Mouse (Mus musculus) neural tube, embryonic 12.5 days (tissue): ENCODE measurements around the gene Tmem131l. TPM values are rescaled to one million over a fixed set of nuclear protein-coding genes. Genes with fewer than 3 reads are reported as not detected.

Source experiments
- ATAC-seq: fragments of 200-750 bp; cut with Nextera tagmentation; 2 replicates; pipeline ENCODE4 v1.8.0; 2017; ENCODE audit warnings: low read depth, mild to moderate bottlenecking, moderate TSS enrichment, moderate library complexity; ENCODE audit not compliant: low FRiP score
- H3K27ac ChIP-seq: fragments of 300-500 bp; sonication (generic); 2 replicates; pipeline ENCODE4 v1.5.1; 2016
- H3K27me3 ChIP-seq: fragments of 300-500 bp; sonication (generic); replicated peaks from 2 replicates; pipeline ENCODE4 v1.6.1; 2016; ENCODE audit warnings: mild to moderate bottlenecking
- H3K36me3 ChIP-seq: fragments of 300-500 bp; sonication (generic); 2 replicates; pipeline ENCODE4 v1.6.1; 2016; ENCODE audit warnings: mild to moderate bottlenecking
- H3K4me1 ChIP-seq: fragments of 300-500 bp; sonication (generic); 2 replicates; pipeline ENCODE4 v1.6.1; 2016
- H3K4me2 ChIP-seq: fragments of 300-500 bp; sonication (generic); replicated peaks from 2 replicates; pipeline ENCODE4 v1.6.1; 2016; ENCODE audit warnings: mild to moderate bottlenecking
- H3K4me3 ChIP-seq: fragments of 300-500 bp; sonication (generic); 2 replicates; pipeline ENCODE4 v1.5.1; 2016
- H3K9ac ChIP-seq: fragments of 300-500 bp; sonication (generic); 2 replicates; pipeline ENCODE4 v1.6.1; 2016; ENCODE audit warnings: mild to moderate bottlenecking
- H3K9me3 ChIP-seq: fragments of 300-500 bp; sonication (generic); 2 replicates; pipeline ENCODE4 v1.6.1; 2016; ENCODE audit warnings: mild to moderate bottlenecking
- WGBS: fragments of 180-500 bp; shearing (Covaris S2); methylation state at CpG from one replicate; pipeline ENCODE4 v1.1.7; 2016; 5-methylcytosine and 5-hydroxymethylcytosine counted together
- polyA plus RNA-seq: library from polyadenylated mRNA; unstranded; fragments of >200 nt; fragmentation: Nextera tagmentation; extraction: Ambion mirVana; gene quantifications from 2 replicates; pipeline ENCODE4 v1.2.1, GENCODE M21; 2016

Tmem131l gene
- polyA plus RNA-seq, 1 experiment from 2014 or later, result 90.8 TPM

GRCm38 (mm10) chr3:83962076-83962475 lies 77.9 kb downstream of the Tmem131l start:
- H3K27me3 ChIP-seq, result no peaks in the 10 kb centered on the region
- peaks cover 5% of the 10 kb centered on the region; the same call in 1 of the 2 replicates for H3K4me1 ChIP-seq
- no peak overlapping the region for H3K9ac ChIP-seq
- WGBS, result 90% methylated on average over 7 of the region's 7 CpGs
- H3K36me3 ChIP-seq, result peaks cover 47% of the 10 kb centered on the region
- no peak for ATAC-seq
- H3K4me2 ChIP-seq, result no peak overlapping the region
- no peak overlapping the region for H3K4me3 ChIP-seq
- H3K27ac ChIP-seq, result no peak overlapping the region
- H3K9me3 ChIP-seq, result no peaks in the 10 kb centered on the region

GRCm38 (mm10) chr3:83958951-83959681 lies 80.9 kb downstream of the Tmem131l start:
- Histone ChIP-seq H3K27me3 (no peaks in the 10 kb centered on the region), H3K4me1 (no peaks in the 10 kb centered on the region), H3K36me3 (peaks cover 57% of the 10 kb centered on the region), H3K9ac (no peak overlapping the region), H3K4me2 (no peak overlapping the region), H3K27ac (no peak overlapping the region), H3K4me3 (no peak overlapping the region), H3K9me3 (no peaks in the 10 kb centered on the region)
- ATAC-seq, result no peak
- 90% methylated on average over 7 of the region's 7 CpGs for WGBS

- WGBS, result 90% methylated on average over 8 of the region's 8 CpGs
- H3K4me2 ChIP-seq, result no peak overlapping the region
- H3K36me3 ChIP-seq, result peaks cover 35% of the 10 kb centered on the region
- no peak overlapping the region for H3K27ac ChIP-seq
- H3K27me3 ChIP-seq, result no peaks in the 10 kb centered on the region
- no peaks in the 10 kb centered on the region for H3K4me1 ChIP-seq
- no peaks in the 10 kb centered on the region for H3K9me3 ChIP-seq
- ATAC-seq, result no peak
- no peak overlapping the region for H3K9ac ChIP-seq
- no peak overlapping the region for H3K4me3 ChIP-seq
Observed at GRCm38 (mm10) chr3:83953879-83954278, 86.1 kb downstream of the Tmem131l start.

GRCm38 (mm10) chr3:83948801-83949200 lies 91.2 kb downstream of the Tmem131l start:
- 64% methylated on average over 4 of the region's 4 CpGs for WGBS
- H3K4me3 ChIP-seq, result no peak overlapping the region
- H3K4me1 ChIP-seq, result no peaks in the 10 kb centered on the region
- no peak for ATAC-seq
- no peak overlapping the region for H3K27ac ChIP-seq
- H3K36me3 ChIP-seq, result peaks cover 7% of the 10 kb centered on the region; the same call in 1 of the 2 replicates
- H3K9me3 ChIP-seq, result no peaks in the 10 kb centered on the region
- no peak overlapping the region for H3K4me2 ChIP-seq
- H3K9ac ChIP-seq, result no peak overlapping the region
- H3K27me3 ChIP-seq, result no peaks in the 10 kb centered on the region

- 61% methylated on average over 8 of the region's 8 CpGs for WGBS
- Histone ChIP-seq H3K4me1 (no peaks in the 10 kb centered on the region), H3K27ac (no peak overlapping the region), H3K4me3 (no peak overlapping the region), H3K9me3 (no peaks in the 10 kb centered on the region), H3K27me3 (no peaks in the 10 kb centered on the region), H3K4me2 (no peak overlapping the region), H3K36me3 (peaks cover 13% of the 10 kb centered on the region; the same call in 1 of the 2 replicates), H3K9ac (no peak overlapping the region)
- no peak for ATAC-seq
Observed at GRCm38 (mm10) chr3:83947476-83948245, 92.3 kb downstream of the Tmem131l start.

GRCm38 (mm10) chr3:83946848-83947247 lies 93.1 kb downstream of the Tmem131l start:
- Histone ChIP-seq H3K4me2 (no peak overlapping the region), H3K4me1 (no peaks in the 10 kb centered on the region), H3K9me3 (no peaks in the 10 kb centered on the region), H3K4me3 (no peak overlapping the region), H3K36me3 (peaks cover 15% of the 10 kb centered on the region), H3K27me3 (no peaks in the 10 kb centered on the region), H3K27ac (no peak overlapping the region), H3K9ac (no peak overlapping the region)
- no peak for ATAC-seq
- WGBS, result 80% methylated on average over 1 of the region's 1 CpGs

GRCm38 (mm10) chr3:83943691-83944090 lies 96.3 kb downstream of the Tmem131l start:
- Histone ChIP-seq H3K9ac (no peak overlapping the region), H3K4me2 (no peak overlapping the region), H3K36me3 (peaks cover 34% of the 10 kb centered on the region), H3K27me3 (no peaks in the 10 kb centered on the region), H3K27ac (no peak overlapping the region), H3K4me1 (no peaks in the 10 kb centered on the region), H3K4me3 (no peak overlapping the region), H3K9me3 (no peaks in the 10 kb centered on the region)
- WGBS, result 89% methylated on average over 2 of the region's 2 CpGs
- ATAC-seq, result no peak

GRCm38 (mm10) chr3:83943212-83943611 lies 96.8 kb downstream of the Tmem131l start:
- Histone ChIP-seq H3K9me3 (no peaks in the 10 kb centered on the region), H3K27ac (no peak overlapping the region), H3K4me1 (no peaks in the 10 kb centered on the region), H3K9ac (no peak overlapping the region), H3K27me3 (no peaks in the 10 kb centered on the region), H3K4me3 (no peak overlapping the region), H3K4me2 (no peak overlapping the region), H3K36me3 (peaks cover 38% of the 10 kb centered on the region)
- no peak for ATAC-seq
- WGBS, result 89% methylated on average over 4 of the region's 4 CpGs

- peaks cover 46% of the 10 kb centered on the region for H3K36me3 ChIP-seq
- ATAC-seq, result no peak
- WGBS, result 87% methylated on average over 4 of the region's 4 CpGs
Observed at GRCm38 (mm10) chr3:83941921-83942320, 98.1 kb downstream of the Tmem131l start.

GRCm38 (mm10) chr3:83938871-83939270 lies 101.1 kb downstream of the Tmem131l start:
- ATAC-seq, result no peak
- 35% methylated on average over 5 of the region's 5 CpGs for whole genome bisulfite sequencing
- Histone ChIP-seq H3K9ac (no peak overlapping the region), H3K4me1 (no peaks in the 10 kb centered on the region), H3K4me3 (no peak overlapping the region), H3K27ac (no peak overlapping the region), H3K4me2 (no peak overlapping the region), H3K27me3 (no peaks in the 10 kb centered on the region), H3K9me3 (no peaks in the 10 kb centered on the region), H3K36me3 (peaks cover 72% of the 10 kb centered on the region)

More at GRCm38 (mm10) chr3:83941921-83942320, 98.1 kb downstream of the Tmem131l start:
- Histone ChIP-seq H3K4me3 (no peak overlapping the region), H3K9me3 (no peaks in the 10 kb centered on the region), H3K27me3 (no peaks in the 10 kb centered on the region), H3K27ac (no peak overlapping the region), H3K4me1 (no peaks in the 10 kb centered on the region), H3K9ac (no peak overlapping the region), H3K4me2 (no peak overlapping the region)

- no peaks in the 10 kb centered on the region for H3K4me1 ChIP-seq
- no peaks in the 10 kb centered on the region for H3K9me3 ChIP-seq
- ATAC-seq, result no peak
- peaks cover 85% of the 10 kb centered on the region for H3K36me3 ChIP-seq
- no peak overlapping the region for H3K4me2 ChIP-seq
- no peak overlapping the region for H3K4me3 ChIP-seq
- no peaks in the 10 kb centered on the region for H3K27me3 ChIP-seq
- H3K27ac ChIP-seq, result no peak overlapping the region
- WGBS, result 96% methylated on average over 10 of the region's 10 CpGs
- H3K9ac ChIP-seq, result no peak overlapping the region
Observed at GRCm38 (mm10) chr3:83934514-83934913, 105.5 kb downstream of the Tmem131l start.

- no peaks in the 10 kb centered on the region for H3K4me1 ChIP-seq
- no peak overlapping the region for H3K27ac ChIP-seq
- H3K9me3 ChIP-seq, result no peaks in the 10 kb centered on the region
- ATAC-seq, result peak; percentile 73
- WGBS, result 76% methylated on average over 11 of the region's 11 CpGs
- H3K27me3 ChIP-seq, result no peaks in the 10 kb centered on the region
- H3K4me3 ChIP-seq, result no peak overlapping the region
- H3K36me3 ChIP-seq, result peaks cover 86% of the 10 kb centered on the region
- H3K4me2 ChIP-seq, result no peak overlapping the region
- no peak overlapping the region for H3K9ac ChIP-seq
Observed at GRCm38 (mm10) chr3:83915768-83916496, 124.0 kb downstream of the Tmem131l start.
